Mouse (Mus musculus): ENCODE data around the gene Plcb4. TPM values are rescaled to one million over a fixed set of nuclear protein-coding genes. Genes with fewer than 3 reads are reported as not detected.

The Plcb4 gene
- total and polyA plus RNA-seq, 2 experiments from 2014 or later: 31.4 to 66.6 TPM

DNA sequence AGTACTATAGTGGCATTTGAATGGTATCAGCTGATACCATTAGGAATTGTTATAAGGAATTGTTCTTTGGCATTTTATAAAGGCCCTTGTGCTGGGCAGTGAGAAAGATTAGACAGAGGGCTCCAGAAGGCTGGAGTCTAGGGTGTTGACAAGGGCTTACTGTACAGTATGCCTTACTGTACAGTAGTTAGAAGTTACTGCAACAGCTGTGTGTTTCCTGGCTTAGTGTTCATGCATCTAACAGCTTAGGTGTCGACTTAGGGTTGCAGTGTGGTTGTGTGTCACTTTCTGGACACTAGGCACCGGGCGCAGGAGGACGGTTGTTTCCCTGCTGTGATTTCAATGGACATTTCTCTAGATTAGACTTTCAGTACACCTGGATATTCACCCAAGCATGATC, 57.4 kb downstream of the Plcb4 start:
- H3K4me1 ChIP-seq (ENCODE audit: insufficient read depth, low read length): peaks cover 29% of the 10 kb centered on the region
- H3K9me3 ChIP-seq (ENCODE audit: low read length): no peaks in the 10 kb centered on the region
- DNase-seq (ENCODE audit: low spot score): no peak
- no peak overlapping the region for H3K27ac ChIP-seq (ENCODE audit: low read depth, low read length)
- 89% methylated on average over 4 of the region's 4 CpGs for WGBS
- no peaks in the 10 kb centered on the region for H3K27me3 ChIP-seq (ENCODE audit: insufficient read depth, low read length)
- H3K9ac ChIP-seq (replicated peaks; ENCODE audit: low read length, poor library complexity, severe bottlenecking): no peak overlapping the region
- no peak for TF ChIP-seq CTCF (IDR thresholded peaks at IDR 0.05)
- no peak overlapping the region for H3K4me2 ChIP-seq (ENCODE audit: low read depth, low read length, poor library complexity, severe bottlenecking)
- no peak for ATAC-seq (ENCODE audit: low FRiP score)
- no peak overlapping the region for H3K4me3 ChIP-seq (ENCODE audit: low read depth, low read length)
- H3K36me3 ChIP-seq (ENCODE audit: insufficient read depth, low read length): no peaks in the 10 kb centered on the region

DNA sequence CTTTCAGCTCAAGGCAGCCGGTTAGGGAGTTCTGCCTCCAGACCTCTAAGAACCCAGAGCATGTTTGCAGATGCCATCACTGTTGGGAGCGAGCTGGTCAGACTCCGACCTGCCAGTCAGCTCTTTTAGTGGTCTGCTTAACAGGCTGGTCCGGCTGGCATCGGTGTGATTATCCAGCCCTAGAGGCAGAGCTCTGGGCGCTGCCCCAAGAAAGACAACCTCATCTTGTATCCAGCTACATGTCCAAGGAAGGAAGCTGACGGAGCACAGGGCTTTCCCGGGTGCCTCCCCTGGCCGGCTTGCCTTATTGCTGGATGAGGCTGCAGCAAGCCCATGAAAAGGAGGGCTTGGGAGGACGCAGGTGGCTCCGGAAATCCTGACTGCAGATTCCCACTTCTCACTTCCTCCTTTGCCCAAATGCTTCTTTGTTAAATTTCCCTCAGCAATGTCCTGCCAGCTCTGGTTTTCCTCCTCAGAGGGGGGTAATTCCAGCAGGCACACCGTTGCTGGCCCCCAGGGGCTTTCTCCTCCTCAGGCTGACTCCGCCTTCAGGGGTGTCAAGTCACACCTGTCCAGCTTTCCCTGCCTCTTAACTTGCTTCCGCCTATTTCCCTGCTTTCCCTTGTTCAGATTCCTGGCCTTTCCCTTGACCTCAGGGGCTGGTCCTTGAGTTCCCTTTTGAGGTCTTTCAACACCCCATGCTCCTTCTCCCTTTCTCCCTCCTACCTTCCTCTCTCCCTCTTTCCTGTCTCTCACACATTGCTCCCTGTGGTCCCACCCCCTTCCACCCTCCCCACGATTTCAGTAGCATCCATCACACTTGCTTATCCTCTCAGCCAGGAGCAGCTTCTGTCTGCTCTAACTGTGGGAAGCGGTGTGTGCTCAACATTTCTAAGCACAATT, 58.7 kb downstream of the Plcb4 start:
- Histone ChIP-seq H3K9ac (replicated peaks; ENCODE audit: low read length, poor library complexity, severe bottlenecking) (peak overlapping the region; percentile 33; the same call in 1 of the 2 replicates), H3K9me3 (ENCODE audit: low read length) (no peaks in the 10 kb centered on the region), H3K36me3 (ENCODE audit: insufficient read depth, low read length) (no peaks in the 10 kb centered on the region), H3K4me1 (ENCODE audit: insufficient read depth, low read length) (peaks cover 23% of the 10 kb centered on the region), H3K27ac (ENCODE audit: low read depth, low read length) (peak overlapping the region; percentile 55), H3K27me3 (ENCODE audit: insufficient read depth, low read length) (no peaks in the 10 kb centered on the region), H3K4me2 (ENCODE audit: low read depth, low read length, poor library complexity, severe bottlenecking) (peak overlapping the region; percentile 46), H3K4me3 (ENCODE audit: low read depth, low read length) (0 out of 2 replicates have a peak overlapping the region, but pooled peaks have one; percentile 10)
- DNase-seq (ENCODE audit: low spot score) (peak; percentile 80), ATAC-seq (ENCODE audit: low FRiP score) (peak; percentile 54; the same call in 1 of the 2 replicates)
- TF ChIP-seq CTCF (IDR thresholded peaks at IDR 0.05): no peak
- WGBS: 27% methylated on average over 16 of the region's 16 CpGs

DNA sequence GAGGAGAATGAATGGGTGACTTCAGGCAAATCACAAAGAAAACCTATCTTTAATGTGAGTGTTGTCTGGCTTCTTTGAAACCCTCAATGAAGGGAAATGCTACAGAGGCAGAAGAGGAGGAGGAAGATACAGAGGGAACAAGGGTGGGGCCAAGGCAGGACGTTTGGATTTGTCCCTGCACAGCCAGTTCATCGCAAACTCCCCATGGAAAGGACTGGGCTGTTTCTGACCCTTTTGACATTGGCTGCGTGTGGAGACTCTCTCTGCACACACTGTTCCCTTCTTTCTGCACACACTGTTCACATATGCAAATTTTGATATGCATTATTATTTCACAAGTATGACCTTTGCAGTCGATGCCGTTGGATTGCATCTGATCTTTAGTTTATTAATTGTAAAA, 63.3 kb downstream of the Plcb4 start:
- no peak for TF ChIP-seq CTCF (IDR thresholded peaks at IDR 0.05)
- WGBS: 54% methylated on average over 5 of the region's 5 CpGs
- Histone ChIP-seq H3K36me3 (ENCODE audit: insufficient read depth, low read length) (no peaks in the 10 kb centered on the region), H3K27ac (ENCODE audit: low read depth, low read length) (peak overlapping the region; percentile 6; the same call in 1 of the 2 replicates), H3K4me3 (ENCODE audit: low read depth, low read length) (no peak overlapping the region), H3K4me1 (ENCODE audit: insufficient read depth, low read length) (peaks cover 14% of the 10 kb centered on the region), H3K27me3 (ENCODE audit: insufficient read depth, low read length) (no peaks in the 10 kb centered on the region), H3K9me3 (ENCODE audit: low read length) (no peaks in the 10 kb centered on the region), H3K4me2 (ENCODE audit: low read depth, low read length, poor library complexity, severe bottlenecking) (no peak overlapping the region), H3K9ac (replicated peaks; ENCODE audit: low read length, poor library complexity, severe bottlenecking) (no peak overlapping the region)
- DNase-seq (ENCODE audit: low spot score) (no peak), ATAC-seq (ENCODE audit: low FRiP score) (no peak)

DNA sequence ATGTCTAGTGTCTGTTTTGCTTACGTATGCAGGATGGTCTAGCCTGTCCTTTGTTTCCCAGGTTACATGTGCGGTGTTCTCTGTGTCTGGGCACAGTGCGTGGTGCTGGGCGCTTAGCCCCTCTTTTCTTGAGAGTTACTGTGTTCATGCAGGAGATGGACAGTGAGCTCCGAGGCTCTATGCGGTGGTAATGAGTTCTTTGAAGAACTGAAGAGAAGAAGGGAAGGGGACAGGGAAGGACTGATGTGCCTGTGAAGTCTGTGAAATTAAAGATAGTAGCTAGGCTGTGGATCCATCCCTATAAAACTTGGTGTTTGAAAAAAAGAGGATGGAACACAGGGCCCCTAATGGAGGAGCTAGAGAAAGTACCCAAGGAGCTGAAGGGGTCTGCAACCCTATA, 64.6 kb downstream of the Plcb4 start:
- 93% methylated on average over 6 of the region's 6 CpGs for WGBS
- no peak for DNase-seq (ENCODE audit: low spot score)
- Histone ChIP-seq H3K4me1 (ENCODE audit: insufficient read depth, low read length) (peaks cover 6% of the 10 kb centered on the region; the same call in 1 of the 2 replicates), H3K9me3 (ENCODE audit: low read length) (no peaks in the 10 kb centered on the region), H3K27me3 (ENCODE audit: insufficient read depth, low read length) (no peaks in the 10 kb centered on the region), H3K4me3 (ENCODE audit: low read depth, low read length) (no peak overlapping the region), H3K27ac (ENCODE audit: low read depth, low read length) (no peak overlapping the region), H3K4me2 (ENCODE audit: low read depth, low read length, poor library complexity, severe bottlenecking) (no peak overlapping the region), H3K36me3 (ENCODE audit: insufficient read depth, low read length) (no peaks in the 10 kb centered on the region), H3K9ac (replicated peaks; ENCODE audit: low read length, poor library complexity, severe bottlenecking) (no peak overlapping the region)
- TF ChIP-seq CTCF (IDR thresholded peaks at IDR 0.05): no peak
- ATAC-seq (ENCODE audit: low FRiP score): no peak

DNA sequence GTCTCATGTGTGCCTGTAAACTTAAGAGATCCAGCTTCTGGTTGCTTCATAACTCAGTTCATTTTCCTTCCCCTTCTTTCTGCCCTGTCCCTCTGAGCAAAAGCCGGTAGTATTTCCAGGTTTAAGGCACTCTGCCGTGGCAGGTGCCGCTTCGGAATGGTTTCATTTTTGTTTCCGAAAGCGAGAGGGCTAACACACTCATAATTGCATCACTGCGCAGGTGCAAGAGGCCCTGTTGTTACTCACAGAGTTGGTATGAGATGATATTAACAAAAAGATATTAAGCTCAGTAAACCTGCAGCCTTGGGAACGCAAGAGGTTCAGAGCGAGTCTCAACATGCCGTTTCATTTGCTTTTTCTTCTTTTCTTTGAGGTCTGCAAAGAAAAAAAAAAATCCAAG, 65.7 kb downstream of the Plcb4 start:
- Histone ChIP-seq H3K4me2 (ENCODE audit: low read depth, low read length, poor library complexity, severe bottlenecking) (no peak overlapping the region), H3K9ac (replicated peaks; ENCODE audit: low read length, poor library complexity, severe bottlenecking) (no peak overlapping the region), H3K27me3 (ENCODE audit: insufficient read depth, low read length) (no peaks in the 10 kb centered on the region), H3K27ac (ENCODE audit: low read depth, low read length) (no peak overlapping the region), H3K4me3 (ENCODE audit: low read depth, low read length) (no peak overlapping the region), H3K36me3 (ENCODE audit: insufficient read depth, low read length) (no peaks in the 10 kb centered on the region), H3K9me3 (ENCODE audit: low read length) (no peaks in the 10 kb centered on the region), H3K4me1 (ENCODE audit: insufficient read depth, low read length) (peaks cover 6% of the 10 kb centered on the region; the same call in 1 of the 2 replicates)
- no peak for ATAC-seq (ENCODE audit: low FRiP score)
- WGBS: 83% methylated on average over 10 of the region's 10 CpGs
- TF ChIP-seq CTCF (IDR thresholded peaks at IDR 0.05): no peak
- no peak for DNase-seq (ENCODE audit: low spot score)

DNA sequence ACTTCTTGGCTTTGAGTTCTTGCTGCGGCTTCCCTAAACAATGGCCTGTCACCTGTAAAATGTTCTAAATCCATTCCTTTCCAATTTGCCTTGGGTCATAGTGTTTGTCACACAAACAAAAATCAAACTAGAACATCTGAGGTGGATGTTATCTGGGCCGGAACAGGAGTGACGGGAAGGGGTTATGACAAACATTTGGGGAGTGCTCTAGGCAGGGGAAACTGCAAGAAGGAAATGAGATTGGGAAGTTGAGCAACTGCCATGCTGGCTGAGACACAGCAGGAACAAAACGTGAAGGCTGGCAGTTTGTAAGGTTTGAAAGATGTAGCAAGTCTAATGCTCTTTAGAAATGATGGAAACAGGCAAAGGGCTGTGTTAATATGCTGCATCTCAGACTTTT, 66.6 kb downstream of the Plcb4 start:
- Histone ChIP-seq H3K4me3 (ENCODE audit: low read depth, low read length) (no peak overlapping the region), H3K4me1 (ENCODE audit: insufficient read depth, low read length) (peaks cover 6% of the 10 kb centered on the region; the same call in 1 of the 2 replicates), H3K27ac (ENCODE audit: low read depth, low read length) (no peak overlapping the region), H3K36me3 (ENCODE audit: insufficient read depth, low read length) (no peaks in the 10 kb centered on the region), H3K4me2 (ENCODE audit: low read depth, low read length, poor library complexity, severe bottlenecking) (no peak overlapping the region), H3K9ac (replicated peaks; ENCODE audit: low read length, poor library complexity, severe bottlenecking) (no peak overlapping the region), H3K27me3 (ENCODE audit: insufficient read depth, low read length) (no peaks in the 10 kb centered on the region), H3K9me3 (ENCODE audit: low read length) (no peaks in the 10 kb centered on the region)
- no peak for ATAC-seq (ENCODE audit: low FRiP score)
- 75% methylated on average over 4 of the region's 4 CpGs for WGBS
- TF ChIP-seq CTCF (IDR thresholded peaks at IDR 0.05): no peak
- no peak for DNase-seq (ENCODE audit: low spot score)
